Mouse (Mus musculus) adrenal gland, postnatal 10 days (tissue): Measurements from ENCODE around the gene Hspd1. TPM values are rescaled to one million over a fixed set of nuclear protein-coding genes. Genes with fewer than 3 reads are reported as not detected.
A peak's percentile ranks its signal among the peaks of the same experiment; 100 is the strongest.
"Not testable (repeated sequence)": the region's sequence is repeated elsewhere in the genome, so short reads cannot be mapped to it uniquely, and the experiment has no call there.

Experiments used
- DNase-seq: peaks from one replicate; pipeline ENCODE4 v3.0.0; 2021; ENCODE audit warnings: mixed read lengths
- long read RNA-seq, 2 experiments: library from polyadenylated mRNA; stranded (forward); transcript quantifications; one replicate each; pipeline ENCODE4 v2.0.0; 2021
- total RNA-seq, 2 experiments: library from RNA; stranded (reverse); gene quantifications; 2 replicates each; pipeline ENCODE4 v1.2.3; 2021

The Hspd1 gene
- 100 to 1,000 TPM; 724 to 915 TPM for total RNA-seq
- long read RNA-seq, experiment 1, transcript Hspd1-201 (12 exons, 2,423 nt) = major isoform, 1,729 of 2,212 reads
- long read RNA-seq, experiment 1, partial matches to known transcripts = 201 of 2,212 reads
- long read RNA-seq, experiment 1, other reads (novel, unspliced or antisense) = 282 of 2,212 reads
- long read RNA-seq, experiment 2, transcript Hspd1-201 (12 exons, 2,423 nt) = major isoform, 681 of 879 reads
- long read RNA-seq, experiment 2, partial matches to known transcripts = 145 of 879 reads
- long read RNA-seq, experiment 2, other reads (novel, unspliced or antisense) = 53 of 879 reads

GRCm38 (mm10) chr1:55087932-55088610 is at the start of gene Hspd1, which contains the start of gene Hspe1:
TSS of gene Hspd1 (minus strand) at chr1:55088243.
TSS of gene Hspe1 (plus strand) at chr1:55088132.
- DNase-seq = peak; percentile 99

GRCm38 (mm10) chr1:55135846-55136245 is 47.8 kb upstream of the Hspd1 start:
- DNase-seq = no peak

- no peak for DNase-seq
Observed at GRCm38 (mm10) chr1:55134301-55134700, 46.3 kb upstream of the Hspd1 start.

GRCm38 (mm10) chr1:55133173-55133572 is 45.1 kb upstream of the Hspd1 start:
- DNase-seq = no peak

GRCm38 (mm10) chr1:55132308-55132707 is 44.3 kb upstream of the Hspd1 start:
- DNase-seq = no peak

- DNase-seq = peak; percentile 66
Observed at GRCm38 (mm10) chr1:55131424-55132014, 43.5 kb upstream of the Hspd1 start.

- DNase-seq = peak; percentile 98
Observed at GRCm38 (mm10) chr1:55130943-55131401, 42.9 kb upstream of the Hspd1 start, which contains the start of gene Mob4. TSS of gene Mob4 (plus strand) at chr1:55131231.

- no peak for DNase-seq
Observed at GRCm38 (mm10) chr1:55130190-55130916, 42.3 kb upstream of the Hspd1 start.

GRCm38 (mm10) chr1:55129716-55130115 is 41.7 kb upstream of the Hspd1 start:
- DNase-seq = no peak

GRCm38 (mm10) chr1:55124136-55124535 is 36.1 kb upstream of the Hspd1 start:
- not testable (repeated sequence) for DNase-seq

GRCm38 (mm10) chr1:55123561-55123960 is 35.5 kb upstream of the Hspd1 start:
- DNase-seq = peak; percentile 41

GRCm38 (mm10) chr1:55123046-55123445 is 35.0 kb upstream of the Hspd1 start:
- no peak for DNase-seq

GRCm38 (mm10) chr1:55109066-55109766 is 21.2 kb upstream of the Hspd1 start:
- DNase-seq = no peak

GRCm38 (mm10) chr1:55108473-55108872 is 20.4 kb upstream of the Hspd1 start:
- DNase-seq = no peak

GRCm38 (mm10) chr1:55107644-55108043 is 19.6 kb upstream of the Hspd1 start:
- DNase-seq = no peak

GRCm38 (mm10) chr1:55106919-55107585 is 19.0 kb upstream of the Hspd1 start:
- DNase-seq = no peak

GRCm38 (mm10) chr1:55092469-55092868 is 4.4 kb upstream of the Hspd1 start:
- DNase-seq = no peak

- DNase-seq = peak; percentile 78
Observed at GRCm38 (mm10) chr1:55092056-55092455, 4.0 kb upstream of the Hspd1 start.

GRCm38 (mm10) chr1:55089498-55090064 is 1.5 kb upstream of the Hspd1 start:
- no peak for DNase-seq

GRCm38 (mm10) chr1:55088611-55089497 is 811 bp upstream of the Hspd1 start:
- DNase-seq = no peak
